Mouse (Mus musculus) brain, adult 2 months (tissue): ENCODE measurements at regions not wholly inside any gene's neighbourhood (a gene's known extent, or its start where the extent isn't known, plus 50 kb on each side); places are given as distances from the start of the nearest gene placed in this dataset.
"Not testable (repeated sequence)": the region's sequence is repeated elsewhere in the genome, so short reads cannot be mapped to it uniquely, and the experiment has no call there.

Experiments used
- DNase-seq: peaks from one replicate; pipeline ENCODE4 v3.0.0; 2011; ENCODE audit warnings: low read depth, low spot score

- DNase-seq, result peak; percentile 31
These were observed 1685.5 kb upstream of the Dsel start for GRCm38 (mm10) chr1:113550172-113550571.

DNA sequence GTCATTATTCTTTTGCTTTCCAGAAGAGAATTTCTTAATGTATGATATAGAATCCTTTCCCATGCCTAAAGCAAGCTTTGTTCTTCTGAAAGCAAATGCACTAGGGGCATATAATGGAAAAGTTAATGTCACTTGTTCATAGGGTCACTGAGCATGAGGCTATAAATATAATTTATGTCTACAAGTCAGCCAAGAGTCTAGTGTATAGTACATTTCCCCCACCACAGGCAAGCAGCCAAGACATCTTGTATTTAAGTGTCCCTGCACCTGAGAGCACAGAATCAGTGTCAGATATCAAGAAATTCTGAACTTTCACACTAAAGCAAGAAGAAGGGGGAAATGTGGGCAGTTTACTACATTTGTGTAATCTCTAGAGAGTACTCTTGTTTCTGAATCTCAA lies 1675.3 kb upstream of the Dsel start:
- DNase-seq, result no peak

GRCm38 (mm10) chr1:113530553-113530952 lies 1665.8 kb upstream of the Dsel start:
- DNase-seq, result no peak

- DNase-seq, result no peak
These were observed 1631.3 kb upstream of the Dsel start for GRCm38 (mm10) chr1:113495987-113496386.

DNA sequence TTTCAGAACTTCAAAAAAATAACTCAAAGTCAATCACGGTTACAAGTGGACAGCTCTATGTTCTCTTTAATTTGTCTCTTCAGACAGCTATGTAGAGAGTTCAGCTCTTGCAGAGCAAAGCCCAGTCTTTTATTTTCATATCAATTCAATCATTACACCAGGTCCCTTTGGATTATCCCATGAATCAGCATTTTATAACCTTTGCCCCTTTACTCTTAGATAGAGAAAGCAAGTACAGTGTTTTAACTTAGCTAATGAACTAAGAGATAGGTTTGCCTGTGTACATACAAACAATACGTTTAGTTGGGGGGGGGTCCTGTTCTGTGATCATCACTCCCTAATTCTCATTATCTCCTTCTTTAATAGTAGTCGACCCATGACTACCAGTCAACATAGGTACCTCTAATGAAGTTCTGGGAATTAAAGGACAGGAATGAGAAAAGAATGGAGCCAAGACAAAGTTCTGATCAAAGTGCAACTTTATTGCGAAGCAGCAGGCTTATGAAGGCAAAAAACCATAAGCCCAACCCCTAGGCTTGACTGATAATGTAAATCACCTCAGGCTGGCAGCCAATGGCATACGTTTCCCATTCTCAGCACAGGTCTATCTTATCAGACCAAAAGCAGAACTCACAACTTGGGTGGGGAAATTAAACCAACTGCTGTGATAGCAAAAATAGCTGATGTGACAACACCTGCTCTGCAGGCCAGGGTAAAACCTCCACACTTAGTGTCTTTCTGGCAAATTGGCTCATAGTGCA lies 1625.7 kb upstream of the Dsel start:
- no peak for DNase-seq

GRCm38 (mm10) chr1:113456538-113457273 lies 1592.0 kb upstream of the Dsel start:
- DNase-seq, result peak; percentile 20

GRCm38 (mm10) chr1:113433701-113434100 lies 1569.0 kb upstream of the Dsel start:
- peak; percentile 50 for DNase-seq

GRCm38 (mm10) chr1:113431266-113431665 lies 1566.5 kb upstream of the Dsel start:
- peak; percentile 42 for DNase-seq

DNA sequence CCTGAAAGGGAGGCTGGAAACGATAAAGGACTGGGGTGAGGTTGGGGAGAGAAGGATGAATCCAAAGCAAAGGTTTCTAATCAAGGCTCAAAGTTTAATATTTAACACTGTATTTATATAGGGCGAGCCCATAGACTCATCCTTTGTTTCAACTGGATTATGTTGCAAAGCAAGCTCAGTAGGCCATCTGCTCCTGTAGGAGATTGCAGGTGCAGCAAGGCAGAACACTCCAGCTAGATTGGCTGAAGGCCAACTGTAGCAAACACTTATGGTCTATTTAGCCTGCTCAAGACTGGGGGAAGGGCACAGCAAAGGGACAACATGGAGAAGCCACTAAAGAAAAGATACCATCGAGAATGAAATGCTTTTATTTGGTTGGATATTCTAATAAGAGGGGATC lies 1548.1 kb upstream of the Dsel start:
- peak; percentile 56 for DNase-seq

DNA sequence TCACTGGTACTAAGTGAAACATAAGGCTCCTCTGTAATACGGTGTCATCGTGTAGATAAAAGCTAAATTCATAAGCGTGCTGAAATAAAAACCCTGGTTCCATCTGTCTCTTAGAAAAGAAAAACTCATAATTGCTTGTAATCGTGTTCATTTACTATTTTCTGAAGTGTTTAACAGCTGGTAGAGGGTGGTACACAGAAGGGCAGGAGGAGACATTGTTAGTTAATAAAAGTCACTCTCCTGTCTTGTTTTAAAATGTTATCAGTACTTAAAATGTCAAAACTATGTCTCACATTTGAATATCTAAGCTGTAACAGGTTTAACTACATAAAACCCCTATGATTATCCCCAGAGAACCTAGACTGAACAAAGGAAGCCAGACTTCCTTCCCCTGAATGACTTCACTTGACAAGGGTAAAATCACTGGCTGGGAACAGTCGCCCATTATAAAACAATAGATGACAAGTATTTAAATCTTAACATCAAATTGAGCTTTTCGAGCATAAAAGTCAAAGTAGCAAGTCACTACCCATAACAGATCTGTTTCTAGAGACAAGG lies 1530.6 kb upstream of the Dsel start:
- peak; percentile 40 for DNase-seq

DNA sequence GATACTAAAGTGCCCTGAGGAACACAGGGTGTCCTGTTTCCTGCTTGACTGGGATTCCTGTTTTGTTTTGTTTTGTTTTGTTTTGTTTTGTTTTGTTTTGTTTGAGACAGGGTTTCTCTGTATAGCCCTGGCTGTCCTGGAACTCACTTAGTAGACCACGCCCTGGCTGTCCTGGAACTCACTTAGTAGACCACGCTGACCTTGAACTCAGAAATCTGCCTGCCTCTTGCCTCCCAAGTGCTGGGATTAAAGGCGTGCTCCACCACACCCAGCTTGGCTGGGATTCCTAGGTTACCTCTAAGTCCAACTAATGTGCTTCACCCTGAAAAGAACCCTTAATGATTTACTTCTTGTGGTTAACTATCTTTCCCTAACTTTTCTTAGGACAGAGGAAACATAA lies 1529.6 kb upstream of the Dsel start:
- not testable (repeated sequence) for DNase-seq

DNA sequence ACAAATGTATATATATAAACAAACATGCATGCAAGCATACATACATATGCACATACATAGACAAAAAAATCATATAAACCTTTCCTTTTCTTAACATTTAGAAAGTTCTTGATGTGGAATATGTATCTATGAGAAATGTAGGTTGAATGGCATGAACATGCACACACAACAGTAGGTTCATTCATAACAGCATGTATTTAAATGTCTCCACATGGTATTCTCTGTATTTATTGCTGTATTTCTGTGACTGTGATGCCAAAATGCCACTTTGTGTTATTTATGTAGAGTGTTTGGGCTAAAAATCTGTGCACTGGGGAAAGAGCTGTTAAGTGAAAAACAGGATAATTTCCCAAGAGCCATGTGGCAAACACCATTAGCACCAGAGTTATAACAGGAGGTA lies 1528.2 kb upstream of the Dsel start:
- DNase-seq, result peak; percentile 11

DNA sequence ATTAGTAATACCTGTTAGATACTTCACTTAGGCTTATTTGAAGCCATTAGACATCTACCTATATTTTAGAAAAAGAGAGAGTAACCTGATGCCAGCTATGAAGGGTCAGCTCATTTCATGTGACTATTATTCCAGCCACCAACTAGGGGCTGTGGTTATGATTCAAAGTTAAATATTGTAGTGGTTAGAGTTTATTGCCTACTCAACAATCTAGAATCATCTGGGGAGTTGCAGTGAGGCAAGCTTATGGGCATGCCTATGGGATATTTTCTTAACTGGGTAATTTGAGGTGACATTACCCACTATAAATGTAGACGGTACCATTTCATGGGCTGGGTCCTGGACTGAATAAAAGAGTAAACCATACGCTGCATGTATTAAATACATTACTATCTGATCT lies 1525.2 kb upstream of the Dsel start:
- no peak for DNase-seq

DNA sequence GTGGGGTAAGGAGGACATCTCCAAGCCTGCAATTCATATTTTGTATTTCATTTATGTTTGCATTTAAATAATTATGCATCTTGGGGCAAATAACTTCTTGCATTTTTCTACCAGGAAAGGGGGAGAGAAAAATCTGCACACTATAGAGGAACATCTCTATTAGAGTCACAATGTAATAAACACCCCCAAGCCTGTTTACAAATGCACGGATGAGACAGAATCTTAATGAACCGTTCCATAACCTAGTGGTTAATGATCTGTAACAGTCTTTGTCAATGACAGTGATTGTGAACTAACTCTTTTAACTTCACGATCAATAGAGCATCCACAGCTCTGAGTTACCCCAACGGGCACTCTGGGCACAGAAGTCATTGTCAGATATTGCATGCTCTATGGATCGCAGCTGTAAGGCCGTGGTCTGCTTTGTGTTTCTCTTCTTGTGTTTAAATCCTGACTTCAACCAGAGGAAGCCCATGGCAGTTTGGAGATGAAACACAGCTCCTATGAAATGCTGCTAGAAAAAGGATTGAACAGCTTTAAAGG lies 1520.2 kb upstream of the Dsel start:
- no peak for DNase-seq

GRCm38 (mm10) chr1:113383717-113384116 lies 1519.0 kb upstream of the Dsel start:
- DNase-seq, result no peak

- peak; percentile 36 for DNase-seq
These were observed 1508.0 kb upstream of the Dsel start for GRCm38 (mm10) chr1:113372679-113373078.

GRCm38 (mm10) chr1:113358242-113358641 lies 1493.5 kb upstream of the Dsel start:
- DNase-seq, result peak; percentile 20

GRCm38 (mm10) chr1:113308037-113308436 lies 1443.3 kb upstream of the Dsel start:
- DNase-seq, result peak; percentile 3

- DNase-seq, result peak; percentile 85
These were observed 1433.1 kb upstream of the Dsel start for GRCm38 (mm10) chr1:113297807-113298206.

- DNase-seq, result no peak
These were observed 1423.5 kb upstream of the Dsel start for GRCm38 (mm10) chr1:113288242-113288641.

DNA sequence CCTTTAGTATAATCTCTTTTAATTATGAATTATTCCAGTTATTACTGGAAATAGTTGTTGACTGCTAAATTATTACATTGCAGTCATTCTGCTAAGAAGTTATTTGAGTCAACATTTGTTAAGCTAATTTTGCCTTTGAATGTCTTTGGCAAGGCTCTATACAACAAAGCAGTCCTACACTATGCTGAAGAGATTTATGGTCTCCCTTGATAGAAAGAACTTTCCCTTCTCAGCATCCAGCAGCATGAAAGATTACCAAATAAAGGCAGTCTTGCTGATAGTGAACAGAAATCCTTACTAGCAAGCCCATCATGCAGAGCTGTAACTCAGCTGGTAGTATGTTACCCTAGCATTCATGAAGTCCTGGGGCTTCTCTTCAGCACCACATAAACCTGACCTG lies 1419.4 kb upstream of the Dsel start:
- no peak for DNase-seq

GRCm38 (mm10) chr1:113259421-113259820 lies 1394.7 kb upstream of the Dsel start:
- no peak for DNase-seq
